Mouse (Mus musculus): Measurements from ENCODE around the gene Krtap4-6. TPM values are rescaled to one million over a fixed set of nuclear protein-coding genes. Genes with fewer than 3 reads are reported as not detected.
"Not testable (repeated sequence)": the region's sequence is repeated elsewhere in the genome, so short reads cannot be mapped to it uniquely, and the experiment has no call there.

Gene Krtap4-6
- polyA plus RNA-seq (2012; rRNA removed), result not detected in 2 replicates

GRCm38 (mm10) chr11:99665860-99666259, at the start of gene Krtap4-6:
Krtap4-6 (minus strand) TSS chr11:99665960.
- DNase-seq (ENCODE audit: low spot score), result no peak

GRCm38 (mm10) chr11:99690463-99690862, 24.7 kb upstream of the Krtap4-6 start, which contains the start of gene Gm14190:
Gm14190 (minus strand) TSS chr11:99690740.
- no peak for DNase-seq (ENCODE audit: low spot score)

DNA sequence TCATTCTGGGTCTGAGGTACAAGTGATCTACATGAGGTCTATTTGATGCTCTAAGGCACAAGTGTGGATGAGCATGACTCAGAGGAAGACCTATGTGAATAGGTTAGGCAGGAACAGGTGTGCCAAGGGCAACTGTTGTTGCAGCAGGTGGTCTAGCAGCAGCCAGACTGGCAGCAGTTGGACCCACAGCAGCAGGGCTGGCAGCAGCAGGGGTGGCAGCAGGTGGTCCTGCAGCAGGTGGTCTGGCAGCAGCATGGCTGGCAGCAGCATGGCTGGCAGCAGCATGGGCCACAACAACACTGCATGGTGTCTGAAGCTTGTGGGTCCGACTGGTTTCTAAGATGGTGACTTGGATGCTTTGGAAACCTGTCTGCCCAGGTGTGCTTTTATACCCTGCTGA, 19.5 kb upstream of the Krtap4-6 start:
- DNase-seq (ENCODE audit: low spot score), result not testable (repeated sequence)

GRCm38 (mm10) chr11:99683481-99683880, 17.7 kb upstream of the Krtap4-6 start:
- no peak for DNase-seq (ENCODE audit: low spot score)

DNA sequence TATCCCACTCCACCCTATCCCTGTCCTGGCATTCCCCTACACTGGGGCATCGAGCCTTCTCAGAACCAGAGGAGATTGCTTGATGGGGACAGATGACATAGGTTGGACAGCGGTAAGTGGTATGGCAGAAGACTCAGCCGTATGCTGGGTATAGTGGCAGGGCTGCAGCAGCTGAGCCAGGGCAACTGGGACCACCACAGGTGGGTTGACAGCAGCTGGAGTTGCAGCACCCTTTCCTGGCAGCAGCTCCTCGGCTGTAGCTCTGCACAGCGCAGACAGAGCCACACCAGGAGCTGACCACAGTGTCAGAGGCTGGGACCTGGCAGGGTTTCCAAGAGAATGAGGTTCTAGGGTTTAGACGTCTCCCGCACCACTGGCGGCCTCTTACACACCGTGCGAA, 3.0 kb downstream of the Krtap4-6 start:
- no peak for DNase-seq (ENCODE audit: low spot score)

GRCm38 (mm10) chr11:99659256-99659655, 6.5 kb downstream of the Krtap4-6 start:
- no peak for DNase-seq (ENCODE audit: low spot score)

DNA sequence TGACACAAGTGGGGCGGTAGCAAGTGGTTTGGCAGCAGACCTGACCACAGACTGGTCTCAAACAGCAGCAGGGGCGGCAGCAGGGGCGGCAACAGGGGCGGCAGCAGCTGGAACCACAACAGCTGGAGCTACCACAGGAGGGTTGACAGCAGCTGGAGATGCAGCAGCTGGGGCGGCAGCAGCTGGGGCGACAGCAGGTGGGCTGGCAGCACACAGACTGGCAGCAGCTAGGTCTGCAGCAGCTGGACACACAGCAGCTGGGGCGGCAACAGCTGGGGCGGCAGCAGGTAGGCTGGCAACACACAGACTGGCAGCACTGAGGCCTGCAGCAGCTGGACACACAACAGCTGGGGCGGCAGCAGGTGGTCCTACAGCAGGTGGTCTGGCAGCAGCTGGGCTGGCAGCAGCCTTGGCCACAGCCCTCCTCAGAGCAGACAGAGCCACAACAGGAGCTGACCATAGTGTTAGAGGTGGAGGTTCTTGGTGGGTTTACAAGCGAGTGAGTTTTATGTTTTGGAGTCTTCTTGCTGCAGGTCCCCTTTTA, 7.2 kb downstream of the Krtap4-6 start, which contains the start of gene Gm11563:
Gene Gm11563, minus strand, starts transcription at position 494 of the 544 bp plus-strand sequence.
- DNase-seq (ENCODE audit: low spot score), result not testable (repeated sequence)

DNA sequence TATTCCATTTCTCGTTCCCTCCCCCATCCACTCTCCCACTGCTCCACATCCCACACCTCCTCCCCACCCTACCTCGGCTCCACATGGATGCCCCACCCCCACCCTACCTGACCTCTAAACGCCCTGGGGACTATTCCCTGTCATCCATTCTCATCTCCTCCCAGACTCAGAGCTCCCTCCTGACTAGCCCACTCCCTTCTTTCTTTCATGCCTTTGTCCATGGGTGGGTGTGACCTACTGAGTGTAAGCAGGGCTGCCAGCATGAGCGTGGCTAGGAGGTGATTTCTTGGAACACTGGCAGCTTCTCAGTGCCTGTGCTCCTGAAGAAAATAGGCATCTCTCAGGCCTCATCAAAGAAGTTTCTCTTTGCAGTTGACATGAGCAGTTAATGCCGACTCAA, 8.7 kb downstream of the Krtap4-6 start:
- DNase-seq (ENCODE audit: low spot score), result no peak

- DNase-seq (ENCODE audit: low spot score), result no peak
Observed at GRCm38 (mm10) chr11:99650136-99650535, 15.6 kb downstream of the Krtap4-6 start, which contains the start of gene Gm11555. Gm11555 (minus strand) TSS chr11:99650236.

DNA sequence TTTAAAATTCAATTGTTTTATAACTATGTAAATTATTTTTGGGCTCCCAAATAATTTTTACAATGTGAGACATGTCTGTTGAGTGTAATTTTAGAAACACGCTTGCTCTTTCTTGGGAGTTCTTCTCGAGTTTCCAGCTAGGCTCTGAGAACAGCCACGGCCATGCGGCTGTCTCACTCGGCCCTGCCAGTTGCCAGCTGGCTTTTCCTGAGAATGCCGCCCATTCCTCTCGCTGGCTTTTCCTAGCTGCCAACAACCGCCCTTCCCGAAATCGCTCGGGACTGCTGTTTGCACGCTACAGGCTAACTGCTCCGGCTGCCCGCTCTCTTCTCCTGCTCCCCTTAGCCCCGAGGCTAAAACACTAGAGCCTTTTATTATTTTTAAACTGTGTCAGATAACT, 19.3 kb downstream of the Krtap4-6 start:
- no peak for DNase-seq (ENCODE audit: low spot score)

- DNase-seq (ENCODE audit: low spot score), result no peak
Observed at GRCm38 (mm10) chr11:99644351-99644750, 21.4 kb downstream of the Krtap4-6 start.

- not testable (repeated sequence) for DNase-seq (ENCODE audit: low spot score)
Observed at GRCm38 (mm10) chr11:99643635-99644139, 22.1 kb downstream of the Krtap4-6 start, which contains the start of gene Krtap4-7. Krtap4-7 (minus strand) TSS chr11:99644089.

- no peak for DNase-seq (ENCODE audit: low spot score)
Observed at GRCm38 (mm10) chr11:99640926-99641325, 24.8 kb downstream of the Krtap4-6 start.

DNA sequence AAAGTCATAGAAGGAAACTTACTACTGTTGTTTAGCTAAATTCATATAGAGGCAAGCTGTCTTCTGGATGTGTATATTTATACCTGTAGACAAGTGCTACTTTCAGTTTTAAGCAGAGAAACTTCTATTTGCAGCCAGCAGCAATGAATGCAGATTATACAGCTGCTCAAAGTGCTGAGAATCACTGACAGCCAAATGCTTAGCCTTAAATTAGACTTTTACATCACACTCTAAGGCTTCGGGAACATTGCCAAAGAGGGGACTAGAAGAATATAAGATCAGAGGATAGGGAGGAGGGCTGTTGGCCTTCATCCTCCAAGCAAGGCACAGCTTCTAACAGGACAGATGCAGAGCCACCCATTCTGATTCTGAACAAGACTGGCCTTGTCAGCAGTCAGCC, 28.7 kb downstream of the Krtap4-6 start:
- no peak for DNase-seq (ENCODE audit: low spot score)

GRCm38 (mm10) chr11:99634653-99635134, 31.1 kb downstream of the Krtap4-6 start, which contains the start of gene Krtap4-2:
Krtap4-2 (minus strand) TSS chr11:99635084.
- DNase-seq (ENCODE audit: low spot score), result no peak

DNA sequence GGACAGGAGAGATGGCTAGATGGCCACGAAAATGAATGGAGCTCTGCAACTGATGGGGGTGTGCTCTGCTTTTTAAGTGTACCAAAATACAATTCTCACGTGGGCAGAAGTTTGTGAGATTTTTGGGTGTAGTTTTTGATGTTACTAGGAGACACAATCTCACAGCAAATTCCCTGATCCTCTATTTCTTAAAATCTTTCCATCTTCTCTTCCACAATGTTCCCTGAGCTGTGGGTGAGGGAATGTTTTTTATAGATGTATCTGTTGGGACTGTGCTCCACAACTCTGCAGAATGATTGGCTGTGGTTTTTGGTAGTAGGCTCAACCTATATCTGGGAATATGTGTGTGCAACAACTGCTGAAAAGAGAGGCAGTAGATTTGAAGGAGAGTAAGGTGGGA, 32.5 kb downstream of the Krtap4-6 start:
- DNase-seq (ENCODE audit: low spot score), result no peak

- no peak for DNase-seq (ENCODE audit: low spot score)
Observed at GRCm38 (mm10) chr11:99630890-99631289, 34.9 kb downstream of the Krtap4-6 start.

DNA sequence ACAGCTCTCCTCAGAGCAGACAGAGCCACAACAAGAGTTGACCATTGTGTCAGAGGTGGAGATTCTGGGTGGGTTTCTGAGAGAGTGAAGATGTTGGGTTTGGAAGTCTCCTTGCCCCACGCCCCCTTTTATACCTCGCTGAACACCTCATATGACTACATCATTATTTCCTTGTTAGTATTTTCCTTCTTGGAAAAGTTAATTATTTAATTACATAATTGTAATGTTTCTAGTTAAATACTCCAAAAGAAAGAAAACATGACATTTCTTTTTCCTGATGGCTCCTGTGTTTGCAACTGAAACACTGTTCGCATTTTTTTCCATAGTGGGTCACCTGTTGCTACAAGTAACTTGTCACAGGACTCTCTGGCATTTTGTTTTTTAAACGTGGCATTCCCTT, 37.6 kb downstream of the Krtap4-6 start, which contains the start of gene Krtap4-1:
Gene Krtap4-1, minus strand, starts transcription at position 101 of the 400 bp plus-strand sequence.
- no peak for DNase-seq (ENCODE audit: low spot score)

DNA sequence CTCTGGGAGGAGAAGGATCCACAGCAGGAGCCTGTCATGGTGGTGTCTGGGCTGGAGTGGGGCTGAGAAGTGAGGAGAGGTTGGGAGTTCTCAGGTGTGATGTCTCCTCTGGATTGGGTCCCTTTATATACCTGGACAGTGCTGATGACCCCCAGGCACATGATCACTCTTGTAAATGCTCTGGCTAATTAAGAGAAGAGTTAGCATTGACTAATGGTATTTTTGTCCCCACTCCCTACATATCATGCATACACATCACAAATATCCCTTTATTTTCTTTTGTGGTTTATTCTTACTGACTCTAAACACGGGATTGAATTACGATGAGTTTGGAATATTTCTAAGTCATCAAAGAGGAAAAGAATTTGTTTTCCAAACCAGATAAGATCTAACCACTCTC, 45.4 kb downstream of the Krtap4-6 start, which contains the start of gene Gm11562:
Gene Gm11562, minus strand, starts transcription at position 101 of the 400 bp plus-strand sequence.
- no peak for DNase-seq (ENCODE audit: low spot score)
